Mouse (Mus musculus): ENCODE measurements around the gene Tsfm.

The Tsfm gene

DNA sequence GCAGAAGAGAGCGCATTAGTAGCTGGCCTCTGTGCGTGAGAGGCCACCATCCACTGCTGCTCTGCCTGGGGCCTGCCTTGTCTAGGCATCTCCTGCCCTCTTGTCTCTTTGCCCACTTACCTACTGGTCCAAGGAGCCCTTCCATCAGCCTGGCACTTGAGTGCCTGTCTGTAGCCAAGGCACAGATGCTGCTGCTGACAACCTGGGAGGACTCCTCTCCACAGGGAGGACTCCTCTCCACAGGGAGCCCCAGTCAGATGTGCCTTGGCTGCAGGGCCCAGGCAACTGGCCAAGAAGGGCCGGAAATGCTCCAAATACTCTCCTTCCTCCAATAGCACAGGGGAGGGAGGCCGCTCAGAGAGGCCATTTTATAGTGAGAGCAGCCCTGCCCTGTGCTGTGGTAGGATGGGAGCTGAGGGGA lies 44.1 kb downstream of the Tsfm start:
- peak; percentile 93 to 95 for DNase-seq

DNA sequence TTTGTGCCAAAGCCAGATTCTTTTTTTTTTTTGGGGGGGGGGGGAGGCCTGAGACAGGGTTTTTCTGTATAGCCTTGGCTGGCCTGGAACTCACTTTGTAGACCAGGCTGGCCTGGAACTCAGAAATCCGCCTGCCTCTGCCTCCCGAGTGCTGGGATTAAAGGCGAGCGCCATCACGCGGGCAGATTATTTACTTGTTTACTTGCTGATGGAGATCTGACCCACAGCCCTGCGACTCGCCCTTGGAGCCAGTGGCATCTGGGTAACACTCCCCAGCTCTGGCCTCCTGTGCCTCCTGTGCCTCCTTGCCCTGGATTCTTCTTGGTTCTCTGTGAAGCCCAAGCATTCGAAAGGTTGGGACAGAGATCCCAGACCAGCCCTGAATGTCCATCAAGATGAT lies 45.1 kb downstream of the Tsfm start:
- DNase-seq: no peak

DNA sequence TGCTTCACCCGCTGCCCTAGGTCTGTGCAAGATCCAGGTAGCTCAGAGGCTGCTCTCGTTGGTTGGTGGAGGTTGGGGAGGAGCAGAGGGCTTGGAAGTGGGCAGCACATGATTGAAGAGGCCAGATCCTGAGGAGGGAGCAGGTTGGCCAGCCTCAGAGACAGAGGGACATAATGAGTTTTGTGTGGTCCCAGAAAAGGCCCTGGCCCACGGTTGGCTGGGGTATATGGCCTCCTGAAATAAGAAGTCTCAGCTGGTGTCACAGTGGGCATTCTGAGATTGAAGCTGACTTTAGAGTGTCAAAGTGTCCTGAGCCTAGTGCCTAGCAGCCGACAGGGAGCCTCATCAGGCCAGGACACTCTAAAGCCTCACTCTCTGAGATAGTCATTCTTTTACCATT lies 45.5 kb downstream of the Tsfm start:
- no peak for DNase-seq

DNA sequence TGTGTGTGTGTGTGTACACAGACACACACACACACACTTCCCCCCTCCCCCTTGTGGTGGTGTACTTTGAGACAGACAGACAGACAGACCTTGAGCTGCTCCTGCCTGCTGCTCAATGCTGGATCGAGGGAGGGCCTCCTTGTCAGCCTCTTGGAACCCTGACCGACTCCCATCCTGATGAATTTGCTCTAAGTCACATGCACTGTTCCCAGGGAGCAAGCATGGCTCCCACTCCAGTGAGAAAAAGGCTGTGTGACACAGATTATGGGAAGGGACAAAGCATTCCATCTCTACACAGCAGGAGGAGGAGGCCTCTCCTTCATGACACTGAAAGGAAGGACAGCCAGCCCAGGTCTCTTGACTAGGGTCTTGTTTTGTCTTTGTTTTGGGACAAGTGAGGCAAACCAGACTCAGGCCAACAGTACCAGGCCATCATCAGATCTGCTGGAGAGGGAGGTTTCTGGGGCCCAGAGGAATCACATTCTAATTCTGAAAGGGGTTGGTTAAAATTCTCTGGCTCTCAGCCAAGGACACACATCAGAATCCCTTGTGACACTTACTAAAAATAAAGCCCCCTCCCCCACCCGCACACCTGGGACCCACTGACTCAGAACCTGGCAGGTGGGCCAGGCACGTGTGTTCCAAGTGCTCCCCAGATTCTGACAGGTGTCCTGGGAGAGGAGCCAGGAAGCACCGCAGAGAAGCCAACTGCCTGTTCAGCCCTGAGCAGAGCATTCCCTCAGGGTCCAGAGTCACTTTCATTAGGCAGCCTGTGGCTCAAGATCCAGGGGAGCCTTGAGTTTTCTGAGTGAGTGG lies 46.2 kb downstream of the Tsfm start:
- DNase-seq: peak; percentile 68 to 86

DNA sequence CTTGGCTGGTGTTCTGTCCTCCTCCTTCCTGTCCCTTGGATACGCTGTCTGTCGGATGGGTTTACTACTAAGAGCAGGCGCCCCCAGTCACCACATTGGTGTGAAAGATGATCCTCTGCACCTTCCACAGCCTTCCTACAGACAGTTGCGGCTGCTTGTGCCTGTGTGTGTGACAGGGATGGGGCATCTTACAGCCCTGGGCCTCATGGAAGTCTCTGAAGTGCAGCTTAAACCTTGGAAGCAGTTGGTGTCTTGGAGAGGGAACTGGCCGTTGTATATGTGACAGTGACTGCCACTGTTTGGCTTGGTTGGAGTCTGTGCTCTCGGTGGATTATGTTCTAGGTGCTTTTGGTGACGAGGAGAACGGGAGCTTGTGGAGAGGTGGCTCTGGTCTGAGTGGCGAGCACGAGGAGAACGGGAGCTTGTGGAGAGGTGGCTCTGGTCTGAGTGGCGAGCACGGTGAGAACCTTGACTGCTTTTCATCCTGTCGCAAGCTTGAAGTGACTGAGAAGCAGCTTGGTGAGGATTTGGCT lies 47.4 kb downstream of the Tsfm start:
- DNase-seq: no peak

DNA sequence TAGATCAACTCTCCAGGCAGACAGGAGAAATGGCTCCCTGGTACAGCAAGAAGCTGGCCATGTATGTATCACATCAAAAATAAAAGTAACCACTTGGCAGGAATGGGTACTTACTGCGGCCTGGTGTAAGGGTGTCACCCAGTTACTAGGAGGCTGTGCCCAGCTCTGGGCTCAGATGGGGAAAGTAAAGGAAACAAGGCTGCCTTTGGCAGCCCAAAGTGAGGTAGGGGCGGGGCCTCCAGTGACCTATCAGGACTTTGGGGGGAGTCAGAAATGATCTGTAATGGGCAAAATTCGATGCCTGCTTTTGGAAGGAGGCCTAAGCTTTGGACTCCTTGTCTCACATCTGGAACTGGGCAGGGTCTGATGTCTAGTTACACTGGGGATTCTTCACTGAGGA lies 48.9 kb downstream of the Tsfm start:
- no peak for DNase-seq

DNA sequence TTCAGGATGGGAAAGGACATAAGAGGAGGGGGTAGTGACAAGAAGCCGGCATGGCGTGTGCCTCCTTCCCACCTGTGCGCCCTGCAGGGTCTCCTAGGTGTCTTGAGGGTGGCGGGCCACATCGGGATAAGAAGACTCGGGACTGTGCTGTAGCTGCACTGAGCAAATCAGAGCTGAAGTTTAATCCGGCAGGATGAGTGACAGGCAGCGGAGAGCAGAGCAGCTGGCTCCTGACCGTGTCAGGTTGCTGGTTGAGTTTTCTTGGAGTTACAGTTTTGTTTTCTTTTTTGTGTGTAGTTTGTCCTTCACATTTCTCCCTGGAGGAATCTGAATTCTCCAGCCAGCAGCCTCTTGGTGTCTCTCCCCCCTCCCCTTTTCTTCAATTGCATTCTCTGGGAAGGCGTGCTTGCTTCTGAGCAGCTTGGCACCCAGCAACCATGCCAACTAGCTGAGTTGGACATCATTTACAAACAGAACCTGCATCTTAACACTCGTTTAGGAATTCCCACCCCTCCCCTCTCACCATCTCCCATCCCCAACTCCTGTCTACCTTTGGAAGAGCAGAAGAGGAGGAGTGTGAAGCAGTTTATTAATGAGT lies 49.6 kb downstream of the Tsfm start:
- peak in 1 of 2 experiments; percentile 44 for DNase-seq

DNA sequence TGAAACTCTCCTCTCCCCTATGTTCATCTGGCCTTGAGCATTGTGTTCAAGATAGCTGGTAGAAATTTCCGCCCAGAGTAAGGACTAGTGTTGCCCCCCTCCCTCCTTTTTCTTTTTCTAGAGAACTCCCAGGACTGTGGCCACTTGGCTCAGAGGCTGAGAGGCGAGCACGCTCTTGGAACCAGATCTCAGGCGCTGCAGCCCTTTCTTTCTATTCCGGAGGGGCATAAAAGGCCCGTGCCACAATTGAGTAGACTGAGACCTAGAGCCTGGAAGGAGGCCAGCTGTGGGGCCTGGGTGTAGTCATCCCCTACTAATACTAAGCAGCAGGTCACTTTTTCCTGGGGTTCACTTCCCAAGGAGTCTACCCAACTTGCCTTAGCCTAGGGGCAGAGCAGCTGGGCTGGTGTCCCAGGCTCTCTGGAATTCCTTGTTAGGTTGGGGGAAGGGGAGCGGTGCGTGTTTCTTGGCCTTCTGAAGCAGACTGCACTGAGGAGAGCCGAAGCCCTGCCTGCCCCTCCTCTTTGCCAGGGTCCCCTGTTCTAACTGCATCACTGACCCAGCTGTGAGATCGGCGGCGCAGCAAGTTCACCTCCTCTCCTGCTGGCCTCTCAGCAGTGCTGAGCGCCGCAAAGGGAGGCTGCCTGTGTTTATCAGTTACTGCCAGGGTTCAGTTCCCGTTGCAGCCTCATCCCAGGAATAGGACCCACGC lies 50.3 kb downstream of the Tsfm start:
- DNase-seq: peak; percentile 75 to 79

DNA sequence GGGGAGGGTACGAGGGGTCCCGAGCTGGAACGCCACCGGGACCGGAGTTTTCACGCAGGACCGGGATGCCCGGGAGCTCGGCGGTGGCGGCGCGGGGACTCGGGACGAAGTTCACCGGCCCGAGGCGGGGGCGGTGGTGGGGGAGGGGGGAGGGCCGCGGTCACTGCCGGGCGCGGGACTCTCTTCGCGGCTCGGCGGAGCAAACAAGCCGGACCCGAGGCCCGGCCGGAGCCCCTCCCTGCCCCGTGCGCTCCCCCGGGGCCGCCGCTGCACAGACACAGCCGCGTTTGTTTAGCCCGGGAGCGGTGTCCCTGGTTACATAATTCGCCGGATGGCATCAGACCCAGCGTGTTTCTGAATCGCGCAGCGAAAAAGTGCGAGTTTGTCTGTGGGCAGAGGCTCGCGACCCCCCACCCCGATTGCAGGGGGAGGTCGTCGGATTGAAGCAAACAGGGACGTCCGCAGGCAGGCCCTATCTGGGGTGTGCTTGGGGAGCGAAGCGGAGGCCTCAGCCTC lies 50.9 kb downstream of the Tsfm start:
- DNase-seq: peak; percentile 36 to 82

DNA sequence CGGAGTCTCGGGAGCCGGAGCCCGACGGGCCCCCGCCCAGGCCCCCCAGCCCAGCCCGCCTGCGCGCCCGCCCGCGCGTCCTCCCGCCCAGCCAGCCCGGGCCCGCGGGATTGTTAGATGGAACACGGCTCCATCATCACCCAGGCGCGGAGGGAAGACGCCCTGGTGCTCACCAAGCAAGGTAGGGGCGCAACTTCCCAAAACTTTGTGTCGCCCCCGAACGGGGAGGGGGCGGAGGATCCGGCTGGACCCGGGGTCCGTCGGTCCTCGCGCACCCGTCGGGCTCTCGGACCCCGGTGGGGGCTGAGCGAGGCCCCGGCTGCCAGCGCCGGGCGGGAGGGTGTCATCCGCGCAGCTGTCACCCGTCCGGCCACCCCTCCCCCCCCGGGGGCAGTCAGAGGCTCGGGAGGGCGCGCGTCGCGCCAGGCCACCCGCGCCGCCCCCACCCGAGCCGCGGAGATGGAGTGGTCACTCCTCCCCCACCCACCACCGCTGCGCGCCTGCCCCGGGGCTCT lies 51.5 kb downstream of the Tsfm start:
- DNase-seq: peak; percentile 83 to 89

DNA sequence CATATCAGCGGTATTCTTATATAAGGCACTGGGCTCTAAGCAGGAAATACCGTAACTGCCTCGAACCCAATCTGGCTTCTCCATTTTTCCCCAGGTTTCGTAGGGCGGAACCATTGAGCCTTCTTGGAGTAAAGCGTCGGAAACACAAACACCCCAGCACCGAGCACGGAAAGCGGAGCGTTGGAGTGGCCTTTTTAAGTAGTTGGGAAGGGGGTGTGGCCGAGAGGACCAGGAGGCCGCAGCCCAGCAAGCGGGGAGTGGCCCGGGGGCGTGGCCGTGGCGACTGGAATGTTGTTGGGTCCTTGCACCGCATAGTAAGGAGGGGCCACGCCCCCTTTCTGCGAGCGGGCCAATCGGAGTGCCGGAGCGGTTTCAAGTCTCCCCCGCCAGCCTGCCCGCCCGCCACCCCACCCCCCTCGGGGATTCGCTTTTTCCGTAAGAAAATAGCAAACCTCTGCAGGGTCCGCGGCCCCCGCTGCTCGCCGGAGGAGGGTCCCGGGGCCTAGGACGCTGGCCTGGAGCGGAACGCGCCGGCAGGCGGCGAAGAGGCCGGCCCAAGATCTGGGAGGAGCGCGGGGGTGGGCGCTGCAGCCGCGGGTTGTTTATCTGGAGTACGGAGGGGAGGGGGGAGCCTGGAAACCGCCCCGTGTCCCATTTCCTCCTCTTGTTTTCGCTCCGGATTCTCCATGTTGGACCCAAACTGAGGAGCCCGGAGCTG lies 52.2 kb downstream of the Tsfm start, which contains the start of gene Ctdsp2:
Gene Ctdsp2 (plus strand): TSS at position 441 of the 718 bp plus-strand sequence.
- peak; percentile 100 for DNase-seq

DNA sequence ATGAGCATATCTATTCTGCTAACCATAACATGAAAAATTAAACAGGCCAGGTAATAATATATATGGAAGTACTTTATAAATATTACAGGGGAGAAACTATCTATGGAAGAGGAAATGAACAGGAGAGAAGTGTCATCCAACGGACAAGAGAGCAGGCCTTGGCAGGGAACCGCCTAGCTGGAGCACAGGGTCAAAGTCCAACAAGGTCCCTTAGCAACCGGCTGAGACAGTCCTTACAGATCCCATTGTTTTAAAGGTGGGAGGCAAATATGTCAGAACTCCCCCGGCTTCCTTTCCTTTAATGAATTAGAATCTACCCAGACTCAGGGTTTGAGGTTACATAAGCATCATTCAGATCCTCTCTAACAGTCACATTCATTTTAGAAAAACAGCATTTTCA lies 53.6 kb downstream of the Tsfm start:
- peak; percentile 71 to 87 for DNase-seq

DNA sequence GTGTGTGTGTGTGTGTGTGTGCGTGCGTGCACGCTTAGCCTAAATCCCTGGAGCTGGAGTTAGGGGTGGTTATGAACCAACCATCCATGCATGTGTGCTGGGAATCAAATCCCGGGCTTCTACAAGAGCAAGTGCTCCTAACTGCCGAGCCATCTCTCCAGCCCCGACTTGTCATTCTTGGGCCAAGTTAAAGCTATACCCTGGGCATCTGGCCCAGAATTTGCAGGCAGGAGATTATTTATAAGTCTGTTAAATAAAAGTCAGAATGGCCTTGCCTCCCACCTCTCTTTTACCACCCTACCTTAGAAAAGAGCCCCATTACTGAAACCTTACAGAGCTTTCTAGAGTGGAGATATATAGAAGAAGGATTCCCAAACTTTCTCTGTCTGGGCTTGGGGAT lies 54.9 kb downstream of the Tsfm start:
- DNase-seq: no peak

DNA sequence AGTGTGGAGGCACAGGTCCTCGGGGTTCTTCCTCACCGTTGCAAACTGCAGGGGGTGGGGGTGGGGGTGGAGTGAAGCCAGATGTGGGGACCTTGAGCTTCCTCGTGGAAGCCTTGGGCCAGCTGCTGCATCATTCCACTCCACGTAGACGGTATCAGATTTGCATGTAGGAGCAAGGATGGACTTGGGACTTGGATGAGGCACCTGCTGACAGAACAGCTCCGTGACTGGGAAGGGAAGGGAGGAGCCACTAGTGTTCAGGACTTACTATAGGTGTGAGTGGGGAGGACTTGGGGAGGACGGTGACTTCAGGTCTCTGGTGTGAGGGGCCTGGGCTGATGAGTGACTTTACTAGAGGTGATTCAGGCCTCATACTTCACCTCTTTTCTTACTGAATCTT lies 57.7 kb downstream of the Tsfm start:
- DNase-seq: no peak

DNA sequence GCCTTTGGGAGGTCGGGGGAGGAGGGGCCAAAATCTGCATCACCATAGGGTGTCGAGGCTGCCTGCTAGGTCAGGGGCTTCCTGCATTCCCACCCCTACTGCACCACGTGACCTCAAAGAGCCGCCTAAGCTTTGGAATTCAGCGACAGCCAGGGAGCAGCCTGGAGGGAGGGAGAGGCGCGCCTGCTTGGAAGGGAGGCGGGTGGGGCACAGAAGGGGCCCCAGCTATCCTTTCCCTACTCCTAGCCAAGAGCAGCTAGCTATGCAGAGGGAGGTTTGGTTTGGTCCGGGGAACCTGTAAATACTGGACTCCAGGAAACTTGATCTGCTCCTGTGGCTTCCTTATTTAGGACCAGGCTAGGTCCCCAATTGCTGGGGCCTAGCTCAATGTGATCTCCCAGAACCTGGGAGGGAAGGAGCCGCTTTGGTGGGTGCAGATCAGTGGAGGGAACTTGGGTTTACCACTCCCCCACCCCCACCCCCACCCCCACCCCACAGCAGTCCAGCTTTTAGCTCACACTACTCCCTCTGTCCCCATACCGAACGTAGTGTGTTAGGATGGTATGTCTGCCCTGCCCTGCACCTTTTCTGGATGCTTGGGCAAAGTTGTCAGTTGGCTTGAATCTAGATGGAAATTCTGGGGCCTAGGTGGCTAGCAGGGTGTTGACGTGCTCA lies 58.5 kb downstream of the Tsfm start:
- peak; percentile 71 to 86 for DNase-seq

DNA sequence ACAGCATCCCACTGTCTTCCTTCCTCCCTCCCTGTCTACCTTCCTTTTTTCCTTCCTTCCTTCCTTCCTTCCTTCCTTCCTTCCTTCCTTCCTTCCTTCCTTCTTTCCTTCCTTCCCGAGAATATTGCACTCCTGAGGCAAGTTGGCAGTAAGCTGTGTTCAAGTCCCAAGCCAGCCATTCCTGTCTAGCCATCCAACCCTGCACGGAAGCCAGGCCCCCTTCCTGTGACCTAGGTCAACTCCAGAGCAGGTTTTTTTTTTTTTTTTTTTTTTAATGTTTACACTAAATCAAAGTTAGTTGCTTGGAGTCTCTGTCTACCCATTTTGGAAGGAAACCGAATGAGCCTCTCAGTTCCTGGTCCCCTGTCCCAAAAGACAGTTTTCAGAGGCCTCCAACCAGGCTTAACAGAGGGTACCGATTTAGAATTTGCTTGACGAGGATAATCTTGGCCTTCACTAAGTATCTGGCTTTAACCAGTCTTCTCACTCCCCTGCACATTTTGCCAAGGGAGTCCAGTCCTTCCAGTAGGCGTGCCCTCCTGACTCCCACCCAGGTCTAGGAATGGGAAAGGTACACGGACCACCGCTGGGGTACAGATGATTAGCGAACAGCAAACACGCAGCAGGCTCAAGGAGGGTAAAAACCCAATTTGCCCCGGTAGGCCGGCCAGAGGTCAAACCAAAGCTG lies 59.1 kb downstream of the Tsfm start:
- no peak for DNase-seq

DNA sequence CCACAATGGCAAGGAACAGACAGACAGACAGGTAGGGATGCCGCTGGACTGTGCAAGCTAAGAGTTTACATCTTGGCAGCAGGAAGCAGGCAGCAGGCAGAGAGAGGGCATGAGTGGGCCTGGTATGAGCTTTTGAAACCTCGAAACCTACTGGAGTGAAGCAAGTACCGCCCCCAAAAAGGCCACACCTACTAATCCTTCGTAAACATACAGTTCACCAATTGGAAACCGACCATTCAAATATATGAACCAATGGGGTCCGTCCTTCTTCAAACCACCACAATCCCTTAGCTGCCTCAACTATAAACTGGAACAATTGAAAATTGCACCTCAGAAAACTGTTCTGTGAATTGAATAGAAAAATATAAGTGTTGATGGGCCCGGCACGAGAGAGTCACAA lies 66.8 kb downstream of the Tsfm start:
- no peak for DNase-seq

DNA sequence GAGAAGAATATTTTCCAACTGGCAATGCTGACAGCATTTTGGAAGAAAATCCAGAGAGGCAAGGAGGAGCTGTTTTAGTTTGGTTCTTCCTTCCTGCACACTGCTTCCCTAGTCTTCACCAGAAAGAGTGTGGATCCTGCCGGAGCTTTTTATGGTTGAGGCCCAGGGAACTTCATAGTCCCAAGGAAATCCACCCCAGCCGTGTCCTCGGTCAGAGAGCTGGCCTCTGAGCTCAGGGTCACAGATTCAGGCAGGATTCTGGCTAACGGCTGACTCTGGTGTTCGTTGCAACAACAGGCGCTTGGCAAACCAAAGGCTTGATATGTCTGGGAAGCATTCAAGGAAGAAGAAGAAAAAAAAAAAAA lies 67.7 kb downstream of the Tsfm start:
- DNase-seq: peak; percentile 59 to 76

DNA sequence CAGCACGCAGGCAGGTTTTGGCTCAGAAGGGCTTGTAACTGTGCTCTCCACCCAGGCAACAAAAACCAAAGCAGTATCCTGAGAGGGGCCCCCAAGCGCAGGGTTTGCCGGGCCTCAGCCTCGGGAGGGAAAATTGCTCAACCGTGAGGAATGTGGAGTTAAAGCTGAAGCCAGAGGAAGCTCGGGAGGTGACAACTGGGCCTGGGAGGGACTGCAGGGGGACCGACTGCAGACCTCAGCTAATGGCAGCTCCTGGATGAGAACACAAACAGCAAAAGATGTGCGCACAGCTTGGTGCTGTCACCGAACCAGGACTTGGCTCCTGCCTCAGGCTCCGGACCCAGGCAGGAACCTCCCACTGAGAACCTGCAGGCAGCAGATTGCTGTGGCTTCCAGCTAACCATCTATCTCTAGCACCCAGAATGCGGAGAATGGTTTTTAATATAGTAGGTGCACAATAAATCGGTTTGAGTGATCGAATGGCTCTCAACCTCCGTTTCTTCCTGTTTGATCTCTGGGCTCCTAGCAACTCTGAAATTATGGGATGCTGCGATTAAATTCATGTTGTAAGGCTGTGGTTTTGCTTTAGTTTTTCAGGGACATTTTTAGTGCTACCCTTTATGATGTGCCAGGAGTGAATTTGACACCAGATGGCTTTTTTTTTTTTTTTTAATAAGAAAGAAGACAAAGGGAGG lies 68.2 kb downstream of the Tsfm start:
- peak; percentile 65 to 77 for DNase-seq

DNA sequence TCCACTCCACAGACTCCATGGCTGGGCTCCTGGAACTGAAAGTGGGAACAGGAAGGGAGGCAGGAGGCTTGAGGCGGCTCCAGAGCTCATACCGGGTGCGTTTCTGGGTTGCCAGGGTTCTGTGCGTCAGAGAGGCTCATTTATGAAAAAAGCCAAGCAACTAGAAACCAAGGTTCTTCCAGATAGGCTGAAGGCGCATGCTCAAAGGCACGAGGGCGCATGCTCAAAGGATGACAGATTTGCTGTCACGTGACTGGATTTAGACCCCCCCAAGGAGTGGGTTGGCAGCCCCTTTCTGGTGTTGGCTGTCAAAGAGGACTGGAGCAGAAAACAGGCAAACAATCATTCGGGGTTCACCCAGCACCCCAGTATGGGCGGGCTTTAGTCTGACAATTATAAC lies 68.9 kb downstream of the Tsfm start:
- peak in 1 of 2 experiments; percentile 51 for DNase-seq
